Mouse (Mus musculus) lung, postnatal 0 days (tissue): ENCODE measurements around the gene Cdc6. TPM values are rescaled to one million over a fixed set of nuclear protein-coding genes. Genes with fewer than 3 reads are reported as not detected.

ENCODE experiments used
- ATAC-seq: fragments of 200-750 bp; cut with Nextera tagmentation; 2 replicates; pipeline ENCODE4 v1.8.0; 2017; ENCODE audit warnings: moderate library complexity
- DNase-seq: peaks from one replicate; pipeline ENCODE4 v3.0.0-alpha.2; 2016; ENCODE audit warnings: low spot score
- H3K27ac ChIP-seq: fragments of 300-500 bp; sonication (generic); 2 replicates; pipeline ENCODE4 v1.5.1; 2014; ENCODE audit warnings: antibody characterized with exemption, mild to moderate bottlenecking, low read length, mixed read lengths
- H3K27me3 ChIP-seq: fragments of 300-500 bp; sonication (generic); replicated peaks from 2 replicates; pipeline ENCODE4 v1.6.1; 2014; ENCODE audit warnings: low read length, mixed read lengths; ENCODE audit not compliant: insufficient read depth
- H3K36me3 ChIP-seq: fragments of 300-500 bp; sonication (generic); 2 replicates; pipeline ENCODE4 v1.6.1; 2014; ENCODE audit warnings: low read length, mixed read lengths; ENCODE audit not compliant: insufficient read depth
- H3K4me1 ChIP-seq: fragments of 300-500 bp; sonication (generic); 2 replicates; pipeline ENCODE4 v1.6.1; 2014; ENCODE audit warnings: antibody characterized with exemption, low read depth, low read length, mixed read lengths; ENCODE audit not compliant: insufficient read depth
- H3K4me2 ChIP-seq: fragments of 300-500 bp; sonication (generic); replicated peaks from 2 replicates; pipeline ENCODE4 v1.6.1; 2014; ENCODE audit warnings: low read depth, mild to moderate bottlenecking, low read length, moderate library complexity, mixed read lengths
- H3K4me3 ChIP-seq: fragments of 300-500 bp; sonication (generic); 2 replicates; pipeline ENCODE4 v1.5.1; 2014; ENCODE audit warnings: low read depth, low read length
- H3K9ac ChIP-seq: fragments of 300-500 bp; sonication (generic); replicated peaks from 2 replicates; pipeline ENCODE4 v1.6.1; 2014; ENCODE audit warnings: low read depth, mild to moderate bottlenecking
- H3K9me3 ChIP-seq: fragments of 300-500 bp; sonication (generic); 2 replicates; pipeline ENCODE4 v1.6.1; 2016; ENCODE audit warnings: low read length, mixed read lengths
- CTCF ChIP-seq: IDR thresholded peaks from 2 replicates; pipeline ENCODE4 v1.5.1; 2016; ENCODE audit warnings: antibody characterized with exemption, mild to moderate bottlenecking
- EP300 ChIP-seq: IDR thresholded peaks from 2 replicates; pipeline ENCODE4 v1.6.1; 2016; ENCODE audit warnings: antibody characterized with exemption, mild to moderate bottlenecking, control low read depth
- WGBS: fragments of 180-500 bp; shearing (Covaris S2); extraction: QIAGEN DNeasy Blood & Tissue Kit; methylation state at CpG from one replicate; pipeline ENCODE4 v1.1.7; 2014; 5-methylcytosine and 5-hydroxymethylcytosine counted together
- polyA plus RNA-seq: library from polyadenylated mRNA; unstranded; fragments of >200 nt; fragmentation: Nextera tagmentation; extraction: Ambion mirVana; gene quantifications from 2 replicates; pipeline ENCODE4 v1.2.1, GENCODE M21; 2015

Gene Cdc6
- polyA plus RNA-seq, 1 experiment from 2014 or later = 2.6 TPM

- ATAC-seq (peak; percentile 35), DNase-seq (peak; percentile 89)
- WGBS = 1% methylated on average over 23 of the region's 23 CpGs
- Histone ChIP-seq H3K4me1 (peaks cover 59% of the 10 kb centered on the region), H3K27me3 (no peaks in the 10 kb centered on the region), H3K4me3 (peak overlapping the region; percentile 69), H3K9me3 (no peaks in the 10 kb centered on the region), H3K27ac (peak overlapping the region; percentile 97), H3K9ac (peak overlapping the region; percentile 45), H3K4me2 (peak overlapping the region; percentile 96), H3K36me3 (no peaks in the 10 kb centered on the region)
- TF ChIP-seq EP300 (no peak; the same call in 1 of the 2 replicates), CTCF (peak; percentile 11; the same call in 1 of the 2 replicates)
These were observed 29.2 kb downstream of the Cdc6 start for GRCm38 (mm10) chr11:98936606-98937409.

- Histone ChIP-seq H3K36me3 (no peaks in the 10 kb centered on the region), H3K9ac (peak overlapping the region; percentile 77), H3K4me3 (peak overlapping the region; percentile 69), H3K4me2 (peak overlapping the region; percentile 96), H3K4me1 (peaks cover 52% of the 10 kb centered on the region), H3K27me3 (no peaks in the 10 kb centered on the region), H3K27ac (peak overlapping the region; percentile 97), H3K9me3 (no peaks in the 10 kb centered on the region)
- DNase-seq (peak; percentile 99), ATAC-seq (peak; percentile 87)
- TF ChIP-seq EP300 = peak; percentile 60
- TF ChIP-seq CTCF = no peak
- under 1% methylated on average over 23 of the region's 38 CpGs for WGBS
These were observed 29.9 kb downstream of the Cdc6 start for GRCm38 (mm10) chr11:98937410-98937913.

- Histone ChIP-seq H3K4me3 (peak overlapping the region; percentile 69), H3K27ac (peak overlapping the region; percentile 97), H3K27me3 (no peaks in the 10 kb centered on the region), H3K9me3 (no peaks in the 10 kb centered on the region), H3K36me3 (no peaks in the 10 kb centered on the region), H3K4me1 (peaks cover 51% of the 10 kb centered on the region), H3K9ac (peak overlapping the region; percentile 77), H3K4me2 (peak overlapping the region; percentile 96)
- ATAC-seq (no peak), DNase-seq (peak; percentile 73)
- under 1% methylated on average over 39 of the region's 39 CpGs for WGBS
- no peak for TF ChIP-seq EP300
- TF ChIP-seq CTCF = no peak
These were observed 30.5 kb downstream of the Cdc6 start for GRCm38 (mm10) chr11:98937914-98938694.

- WGBS = 30% methylated on average over 7 of the region's 7 CpGs
These were observed 31.1 kb downstream of the Cdc6 start for GRCm38 (mm10) chr11:98938701-98939083.

GRCm38 (mm10) chr11:98939084-98939952 is 31.7 kb downstream of the Cdc6 start:
- DNase-seq = peak; percentile 49
- Histone ChIP-seq H3K9ac (no peak overlapping the region; the same call in 1 of the 2 replicates), H3K4me2 (peak overlapping the region; percentile 96), H3K36me3 (no peaks in the 10 kb centered on the region), H3K27ac (peak overlapping the region; percentile 97; the same call in 1 of the 2 replicates), H3K4me3 (peak overlapping the region; percentile 69), H3K27me3 (no peaks in the 10 kb centered on the region), H3K9me3 (no peaks in the 10 kb centered on the region), H3K4me1 (peaks cover 57% of the 10 kb centered on the region)
- no peak for ATAC-seq
- 25% methylated on average over 14 of the region's 15 CpGs for WGBS
- TF ChIP-seq EP300 (peak; percentile 7; the same call in 1 of the 2 replicates), CTCF (no peak)

More at GRCm38 (mm10) chr11:98938701-98939083, 31.1 kb downstream of the Cdc6 start:
- Histone ChIP-seq H3K36me3 (no peaks in the 10 kb centered on the region), H3K4me1 (peaks cover 51% of the 10 kb centered on the region), H3K4me3 (peak overlapping the region; percentile 69), H3K9ac (peak overlapping the region; percentile 77), H3K27ac (peak overlapping the region; percentile 97), H3K4me2 (peak overlapping the region; percentile 96), H3K9me3 (no peaks in the 10 kb centered on the region), H3K27me3 (no peaks in the 10 kb centered on the region)
- ATAC-seq = no peak
- DNase-seq = no peak
- TF ChIP-seq EP300 = no peak
- TF ChIP-seq CTCF = no peak
